Mouse (Mus musculus) midbrain, embryonic 12.5 days (tissue): ENCODE data around the gene Ffar2. TPM values are rescaled to one million over a fixed set of nuclear protein-coding genes. Genes with fewer than 3 reads are reported as not detected.

Source experiments
- ATAC-seq: fragments of 200-750 bp; cut with Nextera tagmentation; 2 replicates; pipeline ENCODE4 v1.8.0; 2017; ENCODE audit warnings: low read depth, moderate TSS enrichment, moderate library complexity; ENCODE audit not compliant: low FRiP score
- H3K27ac ChIP-seq: fragments of 300-500 bp; sonication (generic); replicated peaks from 2 replicates; pipeline ENCODE4 v1.5.1; 2016; ENCODE audit warnings: mild to moderate bottlenecking
- H3K27me3 ChIP-seq: fragments of 300-500 bp; sonication (generic); 2 replicates; pipeline ENCODE4 v1.6.1; 2016; ENCODE audit warnings: mild to moderate bottlenecking
- H3K36me3 ChIP-seq: fragments of 300-500 bp; sonication (generic); 2 replicates; pipeline ENCODE4 v1.6.1; 2016
- H3K4me1 ChIP-seq: fragments of 300-500 bp; sonication (generic); 2 replicates; pipeline ENCODE4 v1.6.1; 2016
- H3K4me2 ChIP-seq: fragments of 300-500 bp; sonication (generic); replicated peaks from 2 replicates; pipeline ENCODE4 v1.6.1; 2016; ENCODE audit warnings: mild to moderate bottlenecking, moderate library complexity
- H3K4me3 ChIP-seq: fragments of 300-500 bp; sonication (generic); 2 replicates; pipeline ENCODE4 v1.5.1; 2016; ENCODE audit warnings: mild to moderate bottlenecking
- H3K9ac ChIP-seq: fragments of 300-500 bp; sonication (generic); replicated peaks from 2 replicates; pipeline ENCODE4 v1.6.1; 2016; ENCODE audit warnings: mild to moderate bottlenecking, moderate library complexity
- H3K9me3 ChIP-seq: fragments of 300-500 bp; sonication (generic); 2 replicates; pipeline ENCODE4 v1.6.1; 2016; ENCODE audit warnings: mild to moderate bottlenecking
- WGBS: fragments of 180-500 bp; shearing (Covaris S2); methylation state at CpG from one replicate; pipeline ENCODE4 v1.1.7; 2016; 5-methylcytosine and 5-hydroxymethylcytosine counted together
- polyA plus RNA-seq: library from polyadenylated mRNA; unstranded; fragments of >200 nt; fragmentation: Nextera tagmentation; extraction: Ambion mirVana; gene quantifications from 2 replicates; pipeline ENCODE4 v1.2.1, GENCODE M21; 2016

Ffar2 gene
- polyA plus RNA-seq, 1 experiment from 2014 or later: not detected

DNA sequence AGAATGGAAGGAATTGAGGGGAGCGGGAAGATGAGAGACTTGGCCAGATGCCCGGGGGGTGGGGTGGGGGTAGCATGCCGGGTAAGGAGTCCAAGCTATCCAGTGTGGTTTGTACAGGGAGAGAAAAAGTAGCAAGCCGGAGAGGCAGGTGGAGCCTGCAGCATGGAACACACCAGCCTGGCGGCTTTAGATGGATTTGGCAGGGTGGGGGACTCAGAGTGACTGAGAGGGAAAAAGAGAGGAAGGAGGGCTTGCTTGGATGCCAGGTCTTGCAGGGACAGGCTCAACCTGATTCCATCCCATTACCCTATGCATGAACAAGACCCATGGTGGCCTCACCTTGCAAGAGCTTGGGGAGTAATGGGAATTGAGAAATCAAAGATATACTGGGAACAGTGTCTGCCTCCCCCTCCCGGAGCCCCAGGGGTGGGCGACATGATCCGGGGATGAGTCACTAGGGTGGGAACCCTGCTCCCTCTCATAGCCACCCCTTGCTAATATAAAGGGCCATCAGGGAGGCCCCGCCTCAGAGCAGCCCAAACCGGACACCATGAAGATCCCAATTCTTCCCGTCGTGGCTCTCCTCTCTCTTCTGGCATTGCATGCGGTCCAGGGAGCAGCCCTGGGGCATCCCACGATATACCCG is 36.1 kb downstream of the Ffar2 start, which contains the start of gene Krtdap:
TSS of gene Krtdap (plus strand) at position 520 of the 646 bp plus-strand sequence.
- H3K27ac ChIP-seq: no peak within 1 kb of the TSS
- no peaks in the 10 kb centered on the region for H3K27me3 ChIP-seq
- H3K9me3 ChIP-seq: no peaks in the 10 kb centered on the region
- no peaks in the 10 kb centered on the region for H3K36me3 ChIP-seq
- no peak within 1 kb of the TSS for H3K9ac ChIP-seq
- ATAC-seq: no peak
- H3K4me3 ChIP-seq: no peak within 1 kb of the TSS
- 0 out of 2 replicates have a peak, but pooled peaks cover 12% of the 10 kb centered on the region for H3K4me1 ChIP-seq
- WGBS: 47% methylated on average over 15 of the region's 15 CpGs
- H3K4me2 ChIP-seq: no peak within 1 kb of the TSS

DNA sequence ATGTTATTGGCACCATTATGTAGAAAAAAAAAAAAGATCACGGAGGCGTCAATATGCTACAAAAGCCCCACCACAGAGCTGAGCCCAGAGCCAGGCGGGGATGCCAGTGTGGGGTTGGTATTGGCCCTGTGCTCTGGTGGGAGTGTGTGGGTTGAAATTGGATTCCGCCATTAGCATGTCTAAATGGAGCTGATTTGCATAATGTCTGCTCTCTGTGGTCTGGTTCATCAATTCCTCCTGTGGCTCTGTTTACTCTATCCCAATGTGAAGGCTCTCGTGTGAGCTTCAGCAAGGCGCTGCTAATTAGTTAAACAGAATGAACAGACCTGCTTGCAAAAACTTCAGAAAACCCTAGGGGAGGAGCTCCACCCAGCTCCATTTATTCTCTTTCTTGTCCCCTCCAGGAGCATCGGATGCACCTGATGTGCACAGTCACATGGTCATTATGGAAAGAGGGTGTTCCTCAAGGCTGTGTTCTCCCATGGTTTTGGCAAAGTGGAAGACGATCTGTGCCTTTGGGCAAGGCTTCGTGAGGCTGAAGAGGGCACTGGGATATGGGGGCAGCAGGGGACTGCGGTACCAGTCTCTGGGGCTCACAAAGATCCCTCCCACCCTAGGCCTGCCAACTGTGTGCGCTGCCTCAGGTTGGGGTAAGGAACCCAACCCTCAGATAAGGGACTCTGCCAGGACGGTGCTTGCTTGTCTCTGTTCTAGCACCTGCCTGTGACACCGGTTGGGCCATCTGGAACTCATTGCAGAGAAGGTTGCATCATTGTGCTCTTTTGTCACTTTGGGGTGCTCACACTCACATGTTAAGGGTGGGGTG is 37.6 kb downstream of the Ffar2 start:
- no peak overlapping the region for H3K4me2 ChIP-seq
- no peak overlapping the region for H3K9ac ChIP-seq
- H3K36me3 ChIP-seq: no peaks in the 10 kb centered on the region
- no peaks in the 10 kb centered on the region for H3K27me3 ChIP-seq
- 0 out of 2 replicates have a peak, but pooled peaks cover 12% of the 10 kb centered on the region for H3K4me1 ChIP-seq
- H3K4me3 ChIP-seq: no peak overlapping the region
- ATAC-seq: peak; percentile 52; the same call in 1 of the 2 replicates
- 70% methylated on average over 13 of the region's 13 CpGs for WGBS
- H3K9me3 ChIP-seq: no peaks in the 10 kb centered on the region
- no peak overlapping the region for H3K27ac ChIP-seq

DNA sequence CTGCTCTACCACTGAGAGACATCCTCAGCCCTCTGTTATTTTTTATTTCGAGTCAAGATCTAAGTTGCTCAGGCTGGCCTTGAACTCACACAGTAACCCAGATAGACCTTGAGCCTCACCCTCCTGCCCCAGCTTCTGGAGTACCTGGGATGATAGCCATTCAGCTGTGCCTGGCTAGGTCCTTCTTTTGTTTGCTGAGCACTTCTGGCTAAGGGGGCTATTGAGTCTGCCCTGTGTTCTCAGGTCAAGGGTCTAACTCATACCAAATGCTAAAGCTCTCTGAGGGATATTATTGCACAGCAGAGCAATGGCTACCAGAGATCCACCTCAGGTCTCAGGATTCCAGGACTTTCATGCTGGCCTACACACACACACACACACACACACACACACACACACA is 38.4 kb downstream of the Ffar2 start:
- H3K4me3 ChIP-seq: no peak overlapping the region
- 0 out of 2 replicates have a peak, but pooled peaks cover 12% of the 10 kb centered on the region for H3K4me1 ChIP-seq
- 58% methylated on average over 1 of the region's 1 CpGs for WGBS
- H3K4me2 ChIP-seq: no peak overlapping the region
- H3K36me3 ChIP-seq: no peaks in the 10 kb centered on the region
- no peak for ATAC-seq
- H3K27ac ChIP-seq: no peak overlapping the region
- H3K9ac ChIP-seq: no peak overlapping the region
- H3K9me3 ChIP-seq: no peaks in the 10 kb centered on the region
- no peaks in the 10 kb centered on the region for H3K27me3 ChIP-seq

GRCm38 (mm10) chr7:30782658-30783057 is 40.9 kb downstream of the Ffar2 start:
- no peak overlapping the region for H3K4me3 ChIP-seq
- 91% methylated on average over 3 of the region's 3 CpGs for WGBS
- no peaks in the 10 kb centered on the region for H3K9me3 ChIP-seq
- H3K27ac ChIP-seq: no peak overlapping the region
- H3K27me3 ChIP-seq: no peaks in the 10 kb centered on the region
- no peak overlapping the region for H3K9ac ChIP-seq
- no peaks in the 10 kb centered on the region for H3K36me3 ChIP-seq
- no peak overlapping the region for H3K4me2 ChIP-seq
- ATAC-seq: no peak
- 0 out of 2 replicates have a peak, but pooled peaks cover 12% of the 10 kb centered on the region for H3K4me1 ChIP-seq

DNA sequence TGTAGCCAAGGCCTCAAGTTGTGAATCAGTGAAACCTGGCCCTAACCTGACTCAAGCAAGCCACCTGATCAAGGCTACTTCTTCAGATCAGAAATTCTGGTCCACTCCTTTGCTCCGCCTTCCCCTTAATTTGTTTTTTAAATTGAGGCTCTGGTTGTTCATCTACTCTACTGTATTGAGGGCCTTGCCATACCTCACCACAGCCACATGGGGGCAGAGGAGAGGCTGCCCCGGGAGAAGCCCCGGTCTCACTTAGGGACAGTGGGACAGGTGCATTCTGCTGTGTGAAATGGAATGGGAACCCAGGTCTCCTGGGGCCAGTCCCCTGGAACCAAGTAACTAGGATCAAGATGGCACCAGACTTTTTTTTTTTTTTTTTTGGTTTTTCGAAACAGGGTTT is 41.8 kb downstream of the Ffar2 start:
- 73% methylated on average over 4 of the region's 4 CpGs for WGBS
- H3K4me1 ChIP-seq: 0 out of 2 replicates have a peak, but pooled peaks cover 12% of the 10 kb centered on the region

GRCm38 (mm10) chr7:30777911-30778310 is 45.7 kb downstream of the Ffar2 start:
- WGBS: 80% methylated on average over 1 of the region's 1 CpGs
- no peak for ATAC-seq

More for the DNA sequence above, 41.8 kb downstream of the Ffar2 start:
- H3K4me2 ChIP-seq: no peak overlapping the region
- no peak for ATAC-seq
- no peak overlapping the region for H3K9ac ChIP-seq
- H3K27me3 ChIP-seq: no peaks in the 10 kb centered on the region
- no peaks in the 10 kb centered on the region for H3K9me3 ChIP-seq
- H3K27ac ChIP-seq: no peak overlapping the region
- no peaks in the 10 kb centered on the region for H3K36me3 ChIP-seq
- H3K4me3 ChIP-seq: no peak overlapping the region

GRCm38 (mm10) chr7:30777081-30777579 is 46.4 kb downstream of the Ffar2 start:
- whole genome bisulfite sequencing: 43% methylated on average over 7 of the region's 7 CpGs
- H3K9me3 ChIP-seq: 0 out of 2 replicates have a peak, but pooled peaks cover 2% of the 10 kb centered on the region
- no peaks in the 10 kb centered on the region for H3K27me3 ChIP-seq
- no peak for ATAC-seq
- H3K4me1 ChIP-seq: no peaks in the 10 kb centered on the region
- H3K27ac ChIP-seq: no peak overlapping the region
- H3K36me3 ChIP-seq: no peaks in the 10 kb centered on the region
- no peak overlapping the region for H3K4me3 ChIP-seq
- H3K9ac ChIP-seq: no peak overlapping the region
- no peak overlapping the region for H3K4me2 ChIP-seq

More at GRCm38 (mm10) chr7:30777911-30778310, 45.7 kb downstream of the Ffar2 start:
- no peak overlapping the region for H3K27ac ChIP-seq
- no peaks in the 10 kb centered on the region for H3K36me3 ChIP-seq
- no peaks in the 10 kb centered on the region for H3K27me3 ChIP-seq
- H3K9ac ChIP-seq: no peak overlapping the region
- no peaks in the 10 kb centered on the region for H3K4me1 ChIP-seq
- H3K9me3 ChIP-seq: 0 out of 2 replicates have a peak, but pooled peaks cover under 1% of the 10 kb centered on the region
- no peak overlapping the region for H3K4me3 ChIP-seq
- H3K4me2 ChIP-seq: no peak overlapping the region

- Histone ChIP-seq H3K4me1 (no peaks in the 10 kb centered on the region), H3K27ac (no peak overlapping the region), H3K36me3 (no peaks in the 10 kb centered on the region), H3K9me3 (0 out of 2 replicates have a peak, but pooled peaks cover 2% of the 10 kb centered on the region), H3K4me3 (no peak overlapping the region), H3K4me2 (no peak overlapping the region), H3K9ac (no peak overlapping the region), H3K27me3 (no peaks in the 10 kb centered on the region)
- ATAC-seq: no peak
- 92% methylated on average over 9 of the region's 9 CpGs for WGBS
Observed at GRCm38 (mm10) chr7:30776104-30776503, 47.5 kb downstream of the Ffar2 start.

- H3K9ac ChIP-seq: no peak overlapping the region
- H3K4me1 ChIP-seq: peaks cover 3% of the 10 kb centered on the region; the same call in 1 of the 2 replicates
- no peak overlapping the region for H3K4me2 ChIP-seq
- no peaks in the 10 kb centered on the region for H3K36me3 ChIP-seq
- H3K27me3 ChIP-seq: 0 out of 2 replicates have a peak, but pooled peaks cover 8% of the 10 kb centered on the region
- ATAC-seq: no peak
- H3K27ac ChIP-seq: no peak overlapping the region
- H3K4me3 ChIP-seq: no peak overlapping the region
- WGBS: 30% methylated on average over 9 of the region's 9 CpGs
- H3K9me3 ChIP-seq: 0 out of 2 replicates have a peak, but pooled peaks cover 2% of the 10 kb centered on the region
Observed at GRCm38 (mm10) chr7:30769236-30769635, 54.3 kb downstream of the Ffar2 start.

Other genes with a start within 250 kb of the Ffar2 start
- gene Kmt2b, start 235.0 kb downstream of the Ffar2 start, polyA plus RNA-seq: 11.4 and 13.6 TPM in 2 replicates
- 0.34 and 0.47 TPM in 2 replicates for gene Zbtb32, start 224.9 kb downstream of the Ffar2 start, polyA plus RNA-seq
- 0.75 and 0.85 TPM in 2 replicates for gene Upk1a, start 210.9 kb downstream of the Ffar2 start, polyA plus RNA-seq
- 801 and 832 TPM in 2 replicates for gene Cox6b1, start 197.6 kb downstream of the Ffar2 start, polyA plus RNA-seq
- gene Etv2, start 187.9 kb downstream of the Ffar2 start, polyA plus RNA-seq: not detected in 2 replicates
- 153 and 154 TPM in 2 replicates for gene Rbm42, start 173.5 kb downstream of the Ffar2 start, polyA plus RNA-seq
- 49.0 and 50.4 TPM in 2 replicates for gene Haus5, start 158.8 kb downstream of the Ffar2 start, polyA plus RNA-seq
- not detected in 2 replicates for gene Pmis2, start 152.2 kb downstream of the Ffar2 start, polyA plus RNA-seq
- not detected in 2 replicates for gene 2200002J24Rik, start 124.8 kb downstream of the Ffar2 start, polyA plus RNA-seq
- 1.1 and 2.0 TPM in 2 replicates for gene Atp4a, start 111.6 kb downstream of the Ffar2 start, polyA plus RNA-seq
- gene Tmem147, start 94.2 kb downstream of the Ffar2 start, polyA plus RNA-seq: 149 and 152 TPM in 2 replicates
- gene Gapdhs, start 80.1 kb downstream of the Ffar2 start, polyA plus RNA-seq: 0.65 and 1.6 TPM in 2 replicates
- gene Sbsn, start 72.3 kb downstream of the Ffar2 start, polyA plus RNA-seq: 1.6 and 1.8 TPM in 2 replicates
- gene Dmkn, start 60.0 kb downstream of the Ffar2 start, polyA plus RNA-seq: 0.20 and 0.38 TPM in 2 replicates
- not detected in 2 replicates for gene Krtdap, start 35.9 kb downstream of the Ffar2 start, polyA plus RNA-seq
- gene Ffar3, start 32.4 kb upstream of the Ffar2 start, polyA plus RNA-seq: not detected in 2 replicates
- gene Ffar1, start 37.8 kb upstream of the Ffar2 start, polyA plus RNA-seq: not detected in 2 replicates
- gene Cd22, start 56.6 kb upstream of the Ffar2 start, polyA plus RNA-seq: not detected in 2 replicates
- gene Mag, start 91.1 kb upstream of the Ffar2 start, polyA plus RNA-seq: 0.39 and 0.51 TPM in 2 replicates
- gene Hamp2, start 100.9 kb upstream of the Ffar2 start, polyA plus RNA-seq: not detected in 2 replicates
- gene Hamp, start 120.3 kb upstream of the Ffar2 start, polyA plus RNA-seq: not detected in 2 replicates
- 28.9 and 30.6 TPM in 2 replicates for gene Usf2, start 133.0 kb upstream of the Ffar2 start, polyA plus RNA-seq
- gene Lsr, start 149.7 kb upstream of the Ffar2 start, polyA plus RNA-seq: 16.1 and 17.5 TPM in 2 replicates
- 0.26 and 0.57 TPM in 2 replicates for gene Fam187b, start 150.0 kb upstream of the Ffar2 start, polyA plus RNA-seq
- 8.7 and 13.2 TPM in 2 replicates for gene Fxyd5, start 218.7 kb upstream of the Ffar2 start, polyA plus RNA-seq
- gene Fxyd7, start 227.7 kb upstream of the Ffar2 start, polyA plus RNA-seq: 10.0 and 11.5 TPM in 2 replicates
- gene Fxyd1, start 233.4 kb upstream of the Ffar2 start, polyA plus RNA-seq: 8.9 and 10.3 TPM in 2 replicates
- 0.54 and 0.55 TPM in 2 replicates for gene Lgi4, start 235.6 kb upstream of the Ffar2 start, polyA plus RNA-seq